Mouse (Mus musculus): ENCODE data around the gene Gm11549.

The Gm11549 gene

GRCm38 (mm10) chr3:36521073-36522060 is at the start of gene Gm11549:
Gm11549 (minus strand) TSS chr3:36521813.
- DNase-seq (ENCODE audit: low spot score) = peak; percentile 50

GRCm38 (mm10) chr3:36569836-36570235 is 48.2 kb upstream of the Gm11549 start:
- DNase-seq (ENCODE audit: low spot score) = no peak

- no peak for DNase-seq (ENCODE audit: low spot score)
Measured at GRCm38 (mm10) chr3:36563666-36564065, 42.1 kb upstream of the Gm11549 start.

- no peak for DNase-seq (ENCODE audit: low spot score)
Measured at GRCm38 (mm10) chr3:36559606-36560005, 38.0 kb upstream of the Gm11549 start.

- DNase-seq (ENCODE audit: low spot score) = no peak
Measured at GRCm38 (mm10) chr3:36557601-36558000, 36.0 kb upstream of the Gm11549 start.

GRCm38 (mm10) chr3:36552406-36553047 is 30.9 kb upstream of the Gm11549 start, which contains the start of gene Exosc9:
Exosc9 (plus strand) TSS chr3:36552606.
- DNase-seq (ENCODE audit: low spot score) = peak; percentile 93

GRCm38 (mm10) chr3:36551851-36552384 is 30.3 kb upstream of the Gm11549 start:
- DNase-seq (ENCODE audit: low spot score) = no peak

GRCm38 (mm10) chr3:36551343-36551742 is 29.7 kb upstream of the Gm11549 start:
- DNase-seq (ENCODE audit: low spot score) = peak; percentile 77

- DNase-seq (ENCODE audit: low spot score) = no peak
Measured at GRCm38 (mm10) chr3:36544961-36545360, 23.3 kb upstream of the Gm11549 start.

GRCm38 (mm10) chr3:36541399-36541798 is 19.8 kb upstream of the Gm11549 start:
- DNase-seq (ENCODE audit: low spot score) = no peak

GRCm38 (mm10) chr3:36540756-36541155 is 19.1 kb upstream of the Gm11549 start:
- no peak for DNase-seq (ENCODE audit: low spot score)

- DNase-seq (ENCODE audit: low spot score) = no peak
Measured at GRCm38 (mm10) chr3:36537701-36538470, 16.3 kb upstream of the Gm11549 start.

GRCm38 (mm10) chr3:36536041-36536440 is 14.4 kb upstream of the Gm11549 start:
- DNase-seq (ENCODE audit: low spot score) = no peak

- DNase-seq (ENCODE audit: low spot score) = peak; percentile 34
Measured at GRCm38 (mm10) chr3:36533201-36533672, 11.6 kb upstream of the Gm11549 start.

- DNase-seq (ENCODE audit: low spot score) = peak; percentile 15
Measured at GRCm38 (mm10) chr3:36532738-36533137, 11.1 kb upstream of the Gm11549 start.

- DNase-seq (ENCODE audit: low spot score) = peak; percentile 60
Measured at GRCm38 (mm10) chr3:36531979-36532542, 10.4 kb upstream of the Gm11549 start.

GRCm38 (mm10) chr3:36531242-36531641 is 9.6 kb upstream of the Gm11549 start:
- no peak for DNase-seq (ENCODE audit: low spot score)

GRCm38 (mm10) chr3:36530781-36531180 is 9.2 kb upstream of the Gm11549 start:
- DNase-seq (ENCODE audit: low spot score) = no peak

GRCm38 (mm10) chr3:36530345-36530744 is 8.7 kb upstream of the Gm11549 start:
- DNase-seq (ENCODE audit: low spot score) = no peak

GRCm38 (mm10) chr3:36524466-36524865 is 2.9 kb upstream of the Gm11549 start:
- DNase-seq (ENCODE audit: low spot score) = no peak

GRCm38 (mm10) chr3:36522137-36522536 is 524 bp upstream of the Gm11549 start:
- peak; percentile 14 for DNase-seq (ENCODE audit: low spot score)

Measured in embryo, embryonic 10.5 days (tissue).